Mouse (Mus musculus) heart, adult 9 months (tissue): ENCODE results near the gene Tm9sf4.

Experiments
- DNase-seq, 2 experiments: peaks; one replicate each; pipeline ENCODE4 v3.0.0; 2022; ENCODE audit warnings: low spot score in 2 of 2

Gene Tm9sf4

GRCm38 (mm10) chr2:153214771-153215259 is 53.7 kb downstream of the Tm9sf4 start:
- DNase-seq: peak in 1 of 2 experiments; percentile 21

GRCm38 (mm10) chr2:153215421-153215820 is 54.3 kb downstream of the Tm9sf4 start:
- no peak for DNase-seq

- DNase-seq: no peak
Observed at GRCm38 (mm10) chr2:153217826-153218340, 56.8 kb downstream of the Tm9sf4 start.

GRCm38 (mm10) chr2:153218516-153218915 is 57.4 kb downstream of the Tm9sf4 start:
- DNase-seq: no peak

- no peak for DNase-seq
Observed at GRCm38 (mm10) chr2:153221620-153222019, 60.5 kb downstream of the Tm9sf4 start.

- no peak for DNase-seq
Observed at GRCm38 (mm10) chr2:153222130-153222529, 61.0 kb downstream of the Tm9sf4 start.

- DNase-seq: no peak
Observed at GRCm38 (mm10) chr2:153222566-153222965, 61.5 kb downstream of the Tm9sf4 start.

- DNase-seq: peak; percentile 14 to 40
Observed at GRCm38 (mm10) chr2:153224946-153225594, 64.0 kb downstream of the Tm9sf4 start, which contains the start of gene Tspyl3. Gene Tspyl3, minus strand, starts transcription at chr2:153225441.

GRCm38 (mm10) chr2:153225595-153225953 is 64.5 kb downstream of the Tm9sf4 start:
- no peak for DNase-seq

GRCm38 (mm10) chr2:153227959-153228358 is 66.9 kb downstream of the Tm9sf4 start:
- no peak for DNase-seq

GRCm38 (mm10) chr2:153228523-153228922 is 67.4 kb downstream of the Tm9sf4 start:
- peak in 1 of 2 experiments; percentile 18 for DNase-seq

- DNase-seq: no peak
Observed at GRCm38 (mm10) chr2:153237193-153237592, 76.1 kb downstream of the Tm9sf4 start.

- DNase-seq: no peak
Observed at GRCm38 (mm10) chr2:153237891-153238290, 76.8 kb downstream of the Tm9sf4 start.

GRCm38 (mm10) chr2:153238406-153238805 is 77.3 kb downstream of the Tm9sf4 start:
- DNase-seq: no peak

GRCm38 (mm10) chr2:153239021-153239859 is 78.1 kb downstream of the Tm9sf4 start:
- DNase-seq: no peak

GRCm38 (mm10) chr2:153239860-153240480 is 78.9 kb downstream of the Tm9sf4 start:
- no peak for DNase-seq

GRCm38 (mm10) chr2:153240701-153241235 is 79.7 kb downstream of the Tm9sf4 start:
- DNase-seq: peak in 1 of 2 experiments; percentile 42

- peak; percentile 88 to 89 for DNase-seq
Observed at GRCm38 (mm10) chr2:153241250-153242014, 80.3 kb downstream of the Tm9sf4 start, which contains the start of the genes Plagl2 and Pofut1. Gene Plagl2, minus strand, starts transcription at chr2:153241426. Gene Pofut1, plus strand, starts transcription at chr2:153241533.

GRCm38 (mm10) chr2:153242156-153242555 is 81.1 kb downstream of the Tm9sf4 start:
- no peak for DNase-seq

GRCm38 (mm10) chr2:153249751-153250150 is 88.6 kb downstream of the Tm9sf4 start:
- no peak for DNase-seq

GRCm38 (mm10) chr2:153256604-153257003 is 95.5 kb downstream of the Tm9sf4 start:
- DNase-seq: no peak
